Mouse (Mus musculus): ENCODE measurements around the gene Fmnl3. TPM values are rescaled to one million over a fixed set of nuclear protein-coding genes. Genes with fewer than 3 reads are reported as not detected.
A peak's percentile ranks its signal among the peaks of the same experiment; 100 is the strongest.

Fmnl3 gene
- polyA plus RNA-seq, 1 experiment = 8.2 TPM

DNA sequence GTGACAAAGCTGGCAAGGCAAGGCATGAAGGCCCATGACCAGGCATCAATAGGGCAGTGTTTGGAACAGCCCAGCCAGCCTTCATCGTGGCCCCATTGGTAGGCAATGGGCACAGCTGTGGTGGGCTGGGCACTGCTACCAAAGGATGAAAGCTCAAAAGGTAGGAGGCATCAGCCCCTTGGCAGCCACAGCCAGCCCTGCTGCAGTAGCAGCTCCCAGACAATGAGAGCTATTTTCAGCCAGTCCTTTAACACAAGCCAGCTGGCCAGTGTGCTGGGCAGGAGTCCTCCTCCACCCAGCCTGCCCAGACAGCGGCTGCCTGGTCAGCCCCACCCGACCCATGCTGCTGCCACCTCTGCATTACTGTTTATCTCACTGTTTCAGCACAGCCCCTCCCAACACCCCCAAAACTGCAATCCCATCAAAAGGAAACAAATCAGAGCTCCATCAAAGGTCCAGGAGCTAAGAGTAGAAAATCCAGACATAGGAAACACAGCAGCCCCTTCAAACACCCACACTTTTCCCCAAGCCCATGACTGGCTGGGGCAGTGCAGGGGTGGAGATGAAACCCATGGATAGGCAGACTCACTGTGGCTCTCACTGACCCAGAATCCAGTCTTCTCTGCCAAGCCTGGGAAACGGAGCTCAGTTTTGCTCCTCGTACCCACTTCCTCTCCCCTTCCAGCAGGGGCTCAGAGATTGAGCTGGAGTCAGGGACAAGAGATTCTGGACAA, 26.7 kb downstream of the Fmnl3 start:
- Histone ChIP-seq H3K27ac (ENCODE audit: insufficient read depth, low read depth, low read length) (peak overlapping the region; percentile 9; the same call in 1 of the 2 replicates), H3K4me3 (ENCODE audit: low read depth, low read length) (no peak overlapping the region), H3K4me1 (ENCODE audit: control insufficient read depth, insufficient read depth, insufficient read length, low read length) (peaks cover 15% of the 10 kb centered on the region), H3K27me3 (ENCODE audit: control insufficient read depth, insufficient read depth, low read length) (no peaks in the 10 kb centered on the region), H3K36me3 (ENCODE audit: control insufficient read depth, insufficient read depth, low read length) (no peaks in the 10 kb centered on the region)
- no peak for TF ChIP-seq CTCF (IDR thresholded peaks at IDR 0.05; ENCODE audit: extremely low read depth, insufficient read length, insufficient replicate concordance, low read depth, low read length)
- TF ChIP-seq POLR2A (IDR thresholded peaks at IDR 0.05; ENCODE audit: low read depth, low read length) = no peak
- 45% methylated on average over 5 of the region's 5 CpGs for WGBS

GRCm38 (mm10) chr15:99342194-99342981, 27.9 kb downstream of the Fmnl3 start:
- no peak overlapping the region for H3K27ac ChIP-seq (ENCODE audit: insufficient read depth, low read depth, low read length)
- TF ChIP-seq POLR2A (IDR thresholded peaks at IDR 0.05; ENCODE audit: low read depth, low read length) = no peak
- no peak for TF ChIP-seq CTCF (IDR thresholded peaks at IDR 0.05; ENCODE audit: extremely low read depth, insufficient read length, insufficient replicate concordance, low read depth, low read length)
- peaks cover 15% of the 10 kb centered on the region for H3K4me1 ChIP-seq (ENCODE audit: control insufficient read depth, insufficient read depth, insufficient read length, low read length)
- WGBS = 49% methylated on average over 9 of the region's 9 CpGs
- H3K36me3 ChIP-seq (ENCODE audit: control insufficient read depth, insufficient read depth, low read length) = no peaks in the 10 kb centered on the region
- H3K4me3 ChIP-seq (ENCODE audit: low read depth, low read length) = no peak overlapping the region
- H3K27me3 ChIP-seq (ENCODE audit: control insufficient read depth, insufficient read depth, low read length) = no peaks in the 10 kb centered on the region

- no peak overlapping the region for H3K27ac ChIP-seq (ENCODE audit: insufficient read depth, low read depth, low read length)
- peaks cover 15% of the 10 kb centered on the region for H3K4me1 ChIP-seq (ENCODE audit: control insufficient read depth, insufficient read depth, insufficient read length, low read length)
- no peaks in the 10 kb centered on the region for H3K27me3 ChIP-seq (ENCODE audit: control insufficient read depth, insufficient read depth, low read length)
- TF ChIP-seq CTCF (IDR thresholded peaks at IDR 0.05; ENCODE audit: extremely low read depth, insufficient read length, insufficient replicate concordance, low read depth, low read length) (no peak), POLR2A (IDR thresholded peaks at IDR 0.05; ENCODE audit: low read depth, low read length) (no peak)
- 80% methylated on average over 3 of the region's 3 CpGs for WGBS
- H3K36me3 ChIP-seq (ENCODE audit: control insufficient read depth, insufficient read depth, low read length) = no peaks in the 10 kb centered on the region
- no peak overlapping the region for H3K4me3 ChIP-seq (ENCODE audit: low read depth, low read length)
Measured at GRCm38 (mm10) chr15:99341102-99341501, 29.2 kb downstream of the Fmnl3 start.

DNA sequence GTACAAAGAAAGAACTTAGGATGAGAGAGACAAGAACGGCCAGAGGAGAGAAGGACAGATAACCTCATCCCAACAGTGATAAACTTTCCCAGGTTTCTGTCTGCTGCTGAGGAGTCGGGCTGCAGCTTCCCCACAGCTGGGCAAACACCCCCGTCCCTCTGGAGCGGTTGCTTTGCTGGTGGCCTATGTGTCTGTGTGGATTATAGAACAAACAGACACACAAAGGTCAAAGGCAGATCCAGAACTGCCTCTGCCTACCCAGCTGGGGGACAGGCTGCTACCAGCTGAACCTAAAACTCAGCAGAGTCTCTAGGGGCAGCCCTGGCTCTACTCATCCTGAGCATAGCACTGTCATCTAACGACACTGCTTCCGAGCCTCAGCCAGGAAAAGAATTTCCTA, 30.6 kb downstream of the Fmnl3 start:
- Histone ChIP-seq H3K27ac (ENCODE audit: insufficient read depth, low read depth, low read length) (no peak overlapping the region), H3K36me3 (ENCODE audit: control insufficient read depth, insufficient read depth, low read length) (no peaks in the 10 kb centered on the region), H3K4me1 (ENCODE audit: control insufficient read depth, insufficient read depth, insufficient read length, low read length) (peaks cover 11% of the 10 kb centered on the region), H3K4me3 (ENCODE audit: low read depth, low read length) (no peak overlapping the region), H3K27me3 (ENCODE audit: control insufficient read depth, insufficient read depth, low read length) (no peaks in the 10 kb centered on the region)
- WGBS = 60% methylated on average over 6 of the region's 6 CpGs
- TF ChIP-seq CTCF (IDR thresholded peaks at IDR 0.05; ENCODE audit: extremely low read depth, insufficient read length, insufficient replicate concordance, low read depth, low read length) (no peak), POLR2A (IDR thresholded peaks at IDR 0.05; ENCODE audit: low read depth, low read length) (no peak)

DNA sequence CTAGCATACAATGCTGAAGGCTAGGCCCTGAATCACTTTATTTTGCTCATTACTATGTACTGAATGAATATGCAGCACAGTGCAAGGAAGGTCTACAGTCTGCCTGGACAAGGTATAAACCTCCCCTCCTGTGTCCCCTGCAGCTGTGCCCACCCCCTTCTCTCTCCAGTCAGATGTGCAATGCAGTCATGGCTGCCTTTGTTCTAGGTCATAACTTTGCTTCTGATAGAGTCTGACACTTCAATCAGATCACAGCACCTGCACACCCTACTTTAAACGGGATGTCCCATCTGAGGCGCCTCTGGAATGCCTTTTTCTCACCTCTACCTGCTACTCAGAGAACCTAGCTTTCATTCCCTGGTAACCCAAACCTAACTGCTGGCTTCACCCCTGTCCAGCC, 31.4 kb downstream of the Fmnl3 start:
- Histone ChIP-seq H3K27ac (ENCODE audit: insufficient read depth, low read depth, low read length) (no peak overlapping the region), H3K36me3 (ENCODE audit: control insufficient read depth, insufficient read depth, low read length) (no peaks in the 10 kb centered on the region), H3K27me3 (ENCODE audit: control insufficient read depth, insufficient read depth, low read length) (no peaks in the 10 kb centered on the region), H3K4me1 (ENCODE audit: control insufficient read depth, insufficient read depth, insufficient read length, low read length) (peaks cover 14% of the 10 kb centered on the region), H3K4me3 (ENCODE audit: low read depth, low read length) (no peak overlapping the region)
- WGBS = 64% methylated on average over 2 of the region's 2 CpGs
- no peak for TF ChIP-seq POLR2A (IDR thresholded peaks at IDR 0.05; ENCODE audit: low read depth, low read length)

GRCm38 (mm10) chr15:99335801-99336320, 34.4 kb downstream of the Fmnl3 start:
- H3K36me3 ChIP-seq (ENCODE audit: control insufficient read depth, insufficient read depth, low read length) = no peaks in the 10 kb centered on the region
- peaks cover 28% of the 10 kb centered on the region for H3K4me1 ChIP-seq (ENCODE audit: control insufficient read depth, insufficient read depth, insufficient read length, low read length)
- no peaks in the 10 kb centered on the region for H3K27me3 ChIP-seq (ENCODE audit: control insufficient read depth, insufficient read depth, low read length)
- TF ChIP-seq POLR2A (IDR thresholded peaks at IDR 0.05; ENCODE audit: low read depth, low read length) = no peak
- TF ChIP-seq CTCF (IDR thresholded peaks at IDR 0.05; ENCODE audit: extremely low read depth, insufficient read length, insufficient replicate concordance, low read depth, low read length) = no peak
- no peak overlapping the region; the same call in 1 of the 2 replicates for H3K27ac ChIP-seq (ENCODE audit: insufficient read depth, low read depth, low read length)
- whole genome bisulfite sequencing = 75% methylated on average over 8 of the region's 8 CpGs
- H3K4me3 ChIP-seq (ENCODE audit: low read depth, low read length) = no peak overlapping the region

DNA sequence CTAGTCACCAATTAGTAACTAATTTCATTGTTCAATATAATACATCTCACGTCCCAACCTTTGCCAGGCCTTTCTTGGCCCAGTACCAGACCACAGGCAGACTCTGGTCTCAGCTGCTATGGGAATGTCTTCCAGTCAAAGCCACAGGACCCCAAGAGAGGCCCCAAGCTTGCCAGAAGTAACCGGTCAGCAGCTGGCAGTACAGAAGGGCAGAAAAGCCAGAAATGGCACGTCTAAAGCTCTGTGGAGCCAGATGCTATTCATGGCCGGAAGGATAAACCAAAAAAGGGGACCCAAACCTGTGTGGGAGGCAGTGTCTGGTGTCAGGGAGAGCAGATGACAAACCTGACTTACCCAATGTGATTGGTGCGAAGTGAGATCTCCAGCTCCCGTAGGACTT, 35.8 kb downstream of the Fmnl3 start:
- peaks cover 30% of the 10 kb centered on the region for H3K4me1 ChIP-seq (ENCODE audit: control insufficient read depth, insufficient read depth, insufficient read length, low read length)
- TF ChIP-seq CTCF (IDR thresholded peaks at IDR 0.05; ENCODE audit: extremely low read depth, insufficient read length, insufficient replicate concordance, low read depth, low read length) (no peak), POLR2A (IDR thresholded peaks at IDR 0.05; ENCODE audit: low read depth, low read length) (no peak)
- WGBS = 81% methylated on average over 6 of the region's 6 CpGs
- no peak overlapping the region for H3K27ac ChIP-seq (ENCODE audit: insufficient read depth, low read depth, low read length)
- no peak overlapping the region for H3K4me3 ChIP-seq (ENCODE audit: low read depth, low read length)
- H3K27me3 ChIP-seq (ENCODE audit: control insufficient read depth, insufficient read depth, low read length) = no peaks in the 10 kb centered on the region
- H3K36me3 ChIP-seq (ENCODE audit: control insufficient read depth, insufficient read depth, low read length) = no peaks in the 10 kb centered on the region
